Comparison of ENCODE assay signal across 12 mouse cellular contexts in the genomic region with DNA sequence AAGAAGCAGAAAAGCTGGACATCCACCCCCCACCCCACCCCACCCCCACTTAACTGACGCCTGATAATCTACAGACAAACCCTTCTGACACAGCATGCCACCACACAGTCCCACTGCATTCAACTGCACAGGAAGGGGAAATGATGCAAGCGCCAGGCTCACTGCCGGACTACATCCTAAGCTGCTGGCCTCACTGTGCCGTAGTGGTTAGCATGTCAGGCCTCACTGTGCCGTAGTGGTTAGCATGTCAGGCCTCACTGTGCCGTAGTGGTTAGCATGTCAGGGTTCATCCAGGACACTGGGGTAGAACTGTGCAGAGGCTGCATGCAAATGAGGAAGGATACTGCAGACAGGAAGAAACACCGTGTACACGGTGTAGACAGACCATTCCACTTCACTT. TPM values are rescaled to one million over a fixed set of nuclear protein-coding genes. Genes with fewer than 3 reads are reported as not detected.
DNase-seq lines count a peak whose midpoint lies in the region; ATAC-seq and TF ChIP-seq lines count a peak whose summit lies in the region.
"Had no signal": no experiment of that assay in that cellular context is flagged by ENCODE, and none has a peak within 500 bp of the region (broad histone marks: within the 10 kb centered on the region; RNA-seq: fewer than 3 reads in every experiment).

No protein-coding gene starts in this region.

- no peak for TF ChIP-seq CTCF in layer of hippocampus, adult 2 months (conservative IDR thresholded peaks at IDR 0.05)

- H3K27me3 ChIP-seq in forebrain, embryonic 10.5 days (ENCODE audit: poor library complexity, severe bottlenecking), result no peaks in the 10 kb centered on the region
- no peaks in the 10 kb centered on the region for H3K27me3 ChIP-seq in forebrain, embryonic 16.5 days (replicated peaks; ENCODE audit: control insufficient read depth, insufficient read depth, low read length)
- H3K27me3 ChIP-seq in lung, embryonic 16.5 days (ENCODE audit: control insufficient read depth, insufficient read depth, low read depth, low read length), result no peaks in the 10 kb centered on the region
- H3K27me3 ChIP-seq: hindbrain, embryonic 15.5 days; Patski had no signal

- ATAC-seq in forebrain, embryonic 16.5 days, result no peak
- peak; percentile 72 for ATAC-seq in lung, embryonic 16.5 days (ENCODE audit: low read depth)
- ATAC-seq in hematopoietic stem cell, adult 5-6 weeks (replicated peaks in 1 of 2; ENCODE audit: insufficient read depth in 1 of 2, low FRiP score in 2 of 2, low TSS enrichment in 1 of 2, low read depth in 1 of 2, poor library complexity in 2 of 2, severe bottlenecking in 2 of 2), result peak; percentile 100
- ATAC-seq: forebrain, postnatal 0 days; Patski had no signal

- H3K9ac ChIP-seq in forebrain, embryonic 16.5 days (replicated peaks; ENCODE audit: low read depth, low read length), result no peak overlapping the region
- no peak overlapping the region for H3K9ac ChIP-seq in lung, embryonic 16.5 days (ENCODE audit: low read length)
- H3K9ac ChIP-seq: forebrain, postnatal 0 days; hindbrain, embryonic 15.5 days had no signal

- peaks cover 70% of the 10 kb centered on the region for H3K4me1 ChIP-seq in forebrain, embryonic 10.5 days
- H3K4me1 ChIP-seq in forebrain, embryonic 16.5 days (replicated peaks; ENCODE audit: control insufficient read depth, insufficient read depth, low read length), result no peaks in the 10 kb centered on the region; the same call in 1 of the 2 replicates
- H3K4me1 ChIP-seq in lung, embryonic 16.5 days (replicated peaks; ENCODE audit: control insufficient read depth, insufficient read depth, low read length), result peaks cover 37% of the 10 kb centered on the region

- H3K36me3 ChIP-seq in forebrain, embryonic 10.5 days (replicated peaks), result no peaks in the 10 kb centered on the region
- H3K36me3 ChIP-seq in forebrain, embryonic 16.5 days (ENCODE audit: control insufficient read depth, insufficient read depth), result no peaks in the 10 kb centered on the region
- no peaks in the 10 kb centered on the region for H3K36me3 ChIP-seq in lung, embryonic 16.5 days (ENCODE audit: control insufficient read depth, insufficient read depth, low read length)
- H3K36me3 ChIP-seq: hindbrain, embryonic 15.5 days had no signal

- 82% methylated on average over 8 of the region's 8 CpGs for WGBS in forebrain, embryonic 10.5 days
- 75% methylated on average over 8 of the region's 8 CpGs for WGBS in forebrain, embryonic 16.5 days
- WGBS in lung, embryonic 16.5 days, result 49% methylated on average over 8 of the region's 8 CpGs

- H3K27ac ChIP-seq in forebrain, embryonic 10.5 days, result peak overlapping the region; percentile 20; the same call in 1 of the 2 replicates
- no peak overlapping the region for H3K27ac ChIP-seq in forebrain, embryonic 16.5 days (ENCODE audit: low read length)
- no peak overlapping the region for H3K27ac ChIP-seq in lung, embryonic 16.5 days (ENCODE audit: low read length)
- no peak overlapping the region for H3K27ac ChIP-seq in layer of hippocampus, adult 2 months
- H3K27ac ChIP-seq: hindbrain, embryonic 15.5 days had no signal

- H3K4me3 ChIP-seq in forebrain, embryonic 10.5 days, result no peak overlapping the region
- H3K4me3 ChIP-seq in forebrain, embryonic 16.5 days (replicated peaks; ENCODE audit: low read length), result no peak overlapping the region
- no peak overlapping the region for H3K4me3 ChIP-seq in lung, embryonic 16.5 days (ENCODE audit: low read length)
- H3K4me3 ChIP-seq in layer of hippocampus, adult 2 months, result no peak overlapping the region
- H3K4me3 ChIP-seq: hindbrain, embryonic 15.5 days had no signal

- DNase-seq in forebrain, embryonic 10.5 days (ENCODE audit: extremely low spot score, low spot score), result no peak
- no peak for DNase-seq in lung, postnatal 14 days
- peak; percentile 2 to 17 for DNase-seq in natural killer cell, adult 2 months (ENCODE audit: low spot score in 2 of 2)
- DNase-seq in urinary bladder, adult 18-20 months (ENCODE audit: low spot score in 2 of 2), result no peak
- DNase-seq in layer of hippocampus, adult 2 months (ENCODE audit: low spot score in 2 of 2), result no peak
- DNase-seq: forebrain, postnatal 0 days had no signal

- H3K9me3 ChIP-seq in forebrain, embryonic 10.5 days, result no peaks in the 10 kb centered on the region
- no peaks in the 10 kb centered on the region for H3K9me3 ChIP-seq in forebrain, embryonic 16.5 days (ENCODE audit: control insufficient read depth, low read length)
- H3K9me3 ChIP-seq in lung, embryonic 16.5 days (ENCODE audit: control insufficient read depth, low read length), result no peaks in the 10 kb centered on the region
- H3K9me3 ChIP-seq: hindbrain, embryonic 15.5 days had no signal

- H3K4me2 ChIP-seq in forebrain, embryonic 16.5 days (ENCODE audit: low read length), result no peak overlapping the region
- H3K4me2 ChIP-seq in lung, embryonic 16.5 days (ENCODE audit: low read depth, low read length), result no peak overlapping the region
- H3K4me2 ChIP-seq: hindbrain, embryonic 15.5 days; midbrain, embryonic 11.5 days had no signal

RNA-seq across cellular contexts. Expression of gene Magi1, which starts 29.8 kb away (rescaled TPM):
- 25.6 and 31.0 TPM in 2 replicates for polyA plus RNA-seq in forebrain, embryonic 10.5 days (2016; fragmentation: Nextera tagmentation; extraction: Ambion mirVana)
- polyA plus RNA-seq in forebrain, embryonic 16.5 days (2015; fragmentation: Nextera tagmentation; extraction: Ambion mirVana), result 35.7 and 36.2 TPM in 2 replicates
- 8.9 and 9.4 TPM in 2 replicates for polyA plus RNA-seq in lung, embryonic 16.5 days (2015; fragmentation: Nextera tagmentation; extraction: Ambion mirVana)
- 0.13 and 0.20 TPM in 2 replicates for total RNA-seq in hematopoietic stem cell, adult 5-6 weeks (2017)
- total RNA-seq in layer of hippocampus, adult 2 months (2021), result 10 to 100 TPM; 46.5 to 48.8 TPM

Comparison
In these comparisons a context has a peak if more than half of its experiments do, and no peak if none do; other contexts are left out.
1. DNase-seq: peak in natural killer cell, adult 2 months (2 of 2); none in forebrain, embryonic 10.5 days (single experiment), lung, postnatal 14 days (single experiment), urinary bladder, adult 18-20 months (0 of 2) and layer of hippocampus, adult 2 months (0 of 2).